Mouse (Mus musculus) fibroblast of lung, adult 2 months (primary cell): Measurements from ENCODE around the gene A230072I06Rik.

Source experiments
- DNase-seq: peaks from one replicate; pipeline ENCODE4 v3.0.0-alpha.2; 2011; ENCODE audit warnings: low read depth

Gene A230072I06Rik

DNA sequence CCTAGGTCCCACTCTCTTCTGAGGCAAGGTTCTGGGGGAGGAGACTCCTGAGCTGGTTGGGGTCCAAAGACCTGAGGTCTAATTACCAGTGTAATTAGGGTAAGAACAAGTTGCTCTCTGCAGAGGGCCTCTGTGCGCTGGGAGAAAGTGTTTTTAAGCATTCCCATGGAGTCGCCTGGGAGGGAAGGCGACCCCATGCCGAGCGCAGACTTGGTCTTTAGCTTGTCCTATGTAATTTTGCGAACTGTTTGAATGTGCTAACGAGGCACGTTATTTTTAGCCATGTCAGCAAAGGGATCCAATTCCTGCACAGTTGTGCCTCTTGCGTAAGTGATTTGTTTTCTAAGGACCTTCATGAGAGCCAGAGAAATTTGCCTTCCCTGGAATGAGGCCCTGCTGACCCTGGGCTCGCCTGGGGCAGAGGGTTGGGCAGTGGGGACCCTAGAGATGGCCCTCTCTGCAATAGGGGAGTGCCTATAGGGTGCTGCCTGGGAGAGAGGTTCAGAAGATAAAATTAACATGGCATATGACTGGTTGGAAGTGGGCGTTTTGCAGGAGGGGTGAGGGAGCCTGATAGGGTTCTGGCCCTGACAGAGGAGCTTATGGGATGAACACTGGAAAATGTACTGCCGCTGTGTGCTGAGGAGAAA, at the start of gene A230072I06Rik:
Gene A230072I06Rik (plus strand): TSS at position 157 of the 650 bp plus-strand sequence.
- DNase-seq = no peak

- no peak for DNase-seq
Observed at GRCm38 (mm10) chr8:12234039-12234438, 44.6 kb upstream of the A230072I06Rik start.

DNA sequence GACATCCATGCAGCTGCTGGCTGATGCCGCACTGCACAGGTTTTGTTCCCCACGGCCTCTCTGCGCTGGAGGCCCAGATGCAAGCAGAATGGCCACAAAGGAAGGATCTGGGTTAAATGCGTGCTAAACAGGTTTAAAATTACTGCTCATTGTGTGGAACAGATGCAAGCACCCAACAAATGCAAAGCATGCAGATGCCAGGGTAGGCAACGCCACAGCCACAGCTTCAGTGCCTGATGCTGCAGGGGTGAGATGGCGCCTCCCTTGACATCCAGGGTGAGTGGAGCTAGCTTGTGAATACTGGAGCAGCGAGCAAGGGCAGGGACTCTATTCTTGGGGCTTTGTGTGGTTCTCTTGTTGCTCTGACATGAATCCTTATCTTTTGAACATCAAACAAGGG, 39.8 kb upstream of the A230072I06Rik start:
- DNase-seq = no peak

DNA sequence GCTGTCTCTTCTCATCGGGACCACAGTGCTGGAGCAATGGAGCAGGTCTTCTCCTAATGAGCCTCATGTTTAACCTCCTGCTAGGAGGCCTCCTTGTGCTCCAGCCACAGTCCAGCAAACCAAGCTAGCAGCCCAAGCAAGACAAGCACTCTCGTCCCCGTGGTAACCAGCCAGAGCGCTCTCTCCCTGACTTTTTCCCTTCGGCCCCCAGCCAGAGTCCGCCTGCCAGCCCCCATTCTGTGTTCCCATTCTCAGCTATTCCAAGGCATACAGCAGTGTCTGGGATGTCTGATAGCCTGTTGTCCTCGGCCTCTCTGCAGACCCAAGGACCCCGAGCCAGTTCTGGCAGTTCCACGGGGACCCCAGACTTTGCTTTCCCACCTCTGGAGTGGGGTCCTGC, 38.5 kb upstream of the A230072I06Rik start:
- DNase-seq = no peak

GRCm38 (mm10) chr8:12243746-12244145, 34.9 kb upstream of the A230072I06Rik start:
- DNase-seq = no peak

DNA sequence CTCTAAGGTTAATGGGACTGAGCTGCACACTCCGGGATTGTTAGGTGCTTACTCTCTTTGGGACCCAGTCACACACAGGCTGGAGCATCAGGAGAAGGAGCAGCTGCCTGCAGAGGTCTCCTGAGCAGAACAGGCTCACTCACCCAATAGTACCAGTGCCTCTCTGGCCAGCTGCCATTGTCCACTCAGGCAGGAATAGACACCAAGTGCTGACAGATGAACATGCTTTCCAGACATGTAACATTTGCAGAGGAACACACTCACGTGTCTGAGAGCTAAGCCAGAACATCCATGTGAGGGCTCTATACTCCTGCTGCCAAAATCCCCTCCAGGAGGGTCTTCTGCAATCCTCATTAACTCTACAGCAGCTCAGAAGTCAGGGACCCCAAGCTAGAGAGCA, 18.7 kb upstream of the A230072I06Rik start:
- no peak for DNase-seq

GRCm38 (mm10) chr8:12260476-12261029, 18.1 kb upstream of the A230072I06Rik start:
- no peak for DNase-seq

GRCm38 (mm10) chr8:12261556-12261955, 17.1 kb upstream of the A230072I06Rik start:
- DNase-seq = no peak

GRCm38 (mm10) chr8:12264996-12265395, 13.6 kb upstream of the A230072I06Rik start:
- DNase-seq = no peak

- no peak for DNase-seq
Observed at GRCm38 (mm10) chr8:12267863-12268262, 10.8 kb upstream of the A230072I06Rik start.

GRCm38 (mm10) chr8:12268306-12268829, 10.3 kb upstream of the A230072I06Rik start:
- no peak for DNase-seq

DNA sequence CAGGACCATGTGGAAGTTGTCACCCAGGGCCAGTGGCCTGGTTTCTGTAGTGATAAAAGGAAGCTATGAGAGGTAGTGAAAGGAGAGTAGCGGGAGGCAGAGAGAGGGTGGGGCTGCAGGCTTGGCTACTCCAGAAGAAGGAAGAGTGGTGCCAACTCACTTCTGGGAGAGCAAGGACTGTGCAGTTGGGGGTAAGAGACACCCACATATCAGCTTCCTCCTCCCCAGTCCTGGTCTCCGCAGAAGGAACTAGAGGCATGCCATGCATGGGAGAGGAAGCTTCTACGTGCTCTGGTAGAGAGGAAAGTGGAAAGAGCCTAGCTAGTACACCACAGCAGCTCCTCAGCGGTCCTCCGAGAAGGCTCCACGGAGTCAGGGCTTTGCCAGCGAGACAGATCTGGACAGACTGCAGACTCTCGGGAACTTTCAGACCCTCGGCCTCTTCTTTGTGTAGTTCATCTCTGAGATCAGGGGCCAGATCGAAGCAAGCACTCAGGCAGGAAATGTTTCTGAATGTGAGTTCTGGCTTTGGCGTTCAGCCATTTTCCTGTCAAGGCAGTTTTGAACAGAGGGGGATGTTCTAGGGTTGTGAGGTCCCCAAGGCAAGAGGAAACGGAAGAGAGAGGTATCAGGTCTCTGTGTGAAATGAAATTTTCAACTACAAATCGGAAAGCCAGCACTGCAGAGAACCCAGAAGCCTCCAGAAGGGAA, 1.0 kb downstream of the A230072I06Rik start:
- no peak for DNase-seq

- no peak for DNase-seq
Observed at GRCm38 (mm10) chr8:12282128-12282527, 3.5 kb downstream of the A230072I06Rik start.

GRCm38 (mm10) chr8:12290551-12290950, 11.9 kb downstream of the A230072I06Rik start:
- DNase-seq = no peak

GRCm38 (mm10) chr8:12298326-12298950, 19.8 kb downstream of the A230072I06Rik start:
- no peak for DNase-seq

DNA sequence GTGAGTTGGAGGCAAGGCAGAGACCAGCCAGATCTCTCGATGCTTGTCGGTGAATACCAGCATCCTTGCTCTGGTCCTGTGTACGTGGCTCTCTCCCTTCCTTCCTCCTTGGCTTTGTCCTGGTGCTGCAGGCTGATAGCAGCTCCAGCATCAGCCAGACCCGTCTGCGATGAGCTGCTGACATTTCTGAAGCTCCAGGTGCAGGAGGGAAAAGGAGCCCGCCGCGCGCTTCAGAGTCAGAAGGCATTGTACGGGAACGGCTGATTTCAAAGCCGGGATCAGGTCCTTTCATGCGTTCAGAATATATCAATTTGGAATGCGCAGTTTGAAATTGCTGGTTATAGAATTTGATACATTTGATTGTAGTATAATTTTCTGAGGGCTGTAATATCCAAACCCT, 23.4 kb downstream of the A230072I06Rik start:
- DNase-seq = no peak

- no peak for DNase-seq
Observed at GRCm38 (mm10) chr8:12312975-12313734, 34.5 kb downstream of the A230072I06Rik start.

DNA sequence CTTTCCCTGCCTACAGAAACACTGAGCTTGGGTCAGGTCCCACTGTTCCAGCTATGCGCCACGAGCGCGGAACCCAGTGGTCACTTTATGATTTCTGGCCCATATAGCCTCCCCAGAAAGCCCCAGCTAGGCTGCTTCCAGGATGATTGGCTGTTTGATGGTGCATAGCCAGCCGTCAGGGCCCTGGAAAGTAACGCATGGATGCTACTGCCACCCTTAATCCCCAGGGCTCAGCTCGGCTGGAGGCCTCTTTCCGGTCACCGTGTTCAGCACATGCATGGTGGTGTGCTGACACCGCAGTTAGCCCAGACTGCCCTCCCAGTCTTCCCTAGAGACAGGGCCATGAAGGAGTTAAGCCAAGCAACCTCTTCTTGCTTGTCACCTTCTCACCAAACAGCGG, 35.6 kb downstream of the A230072I06Rik start:
- DNase-seq = no peak

- DNase-seq = no peak
Observed at GRCm38 (mm10) chr8:12315177-12315576, 36.6 kb downstream of the A230072I06Rik start.

DNA sequence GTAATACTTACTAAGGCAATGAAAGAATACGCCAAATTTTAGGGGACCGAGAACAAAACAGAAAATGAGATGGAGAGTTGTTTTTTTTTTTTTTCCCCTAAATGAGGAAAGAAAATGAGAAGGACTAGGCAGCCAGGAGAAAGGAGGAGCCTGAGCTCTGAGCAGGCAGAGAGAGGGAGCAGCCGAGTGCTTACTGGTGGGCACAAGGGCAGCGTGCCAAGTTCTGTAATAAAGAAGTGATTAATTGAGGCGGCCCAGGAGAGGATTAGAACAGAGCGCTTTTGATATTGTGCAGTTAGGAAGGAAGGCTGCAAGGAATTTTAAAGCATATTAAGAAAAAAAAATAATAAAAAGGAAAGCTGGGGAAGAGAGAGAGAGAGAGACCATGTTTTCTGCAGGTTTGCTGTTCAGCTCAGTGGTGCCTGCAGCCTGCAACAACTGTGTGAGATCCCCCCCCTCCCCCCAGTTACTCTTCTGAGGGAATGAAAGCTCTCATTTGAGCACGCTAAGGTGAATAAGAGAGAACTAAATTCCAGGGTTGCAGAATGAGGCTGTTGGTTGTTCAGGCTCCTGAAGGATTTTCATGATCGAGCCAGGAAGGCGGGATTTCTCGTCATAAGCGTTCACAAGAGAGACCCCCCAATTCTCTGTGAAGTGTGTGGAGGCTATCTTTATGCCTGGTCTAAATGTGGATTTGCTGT, 41.3 kb downstream of the A230072I06Rik start:
- no peak for DNase-seq

DNA sequence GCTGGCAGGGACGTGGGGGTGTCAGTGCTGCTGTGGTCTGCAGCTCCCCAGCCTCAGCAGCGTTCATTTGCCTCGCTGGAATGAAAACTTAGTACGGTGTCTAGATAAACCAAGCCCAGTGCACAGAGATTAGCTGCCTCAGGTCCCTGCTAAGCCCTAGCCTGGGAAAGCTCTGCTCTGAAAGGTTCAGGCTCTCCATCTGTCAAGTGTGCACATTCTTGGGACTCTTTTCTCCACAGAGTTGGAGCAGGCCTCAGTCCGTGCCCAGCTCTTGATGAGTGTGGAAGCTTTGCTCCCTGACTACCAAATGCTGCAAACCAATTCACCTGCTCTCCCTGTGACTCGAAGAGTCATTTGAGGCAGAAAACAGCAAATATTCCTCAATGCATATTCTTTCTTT, 43.5 kb downstream of the A230072I06Rik start:
- no peak for DNase-seq
